Mouse (Mus musculus) heart, adult 2 months (tissue): Measurements from ENCODE around the gene Tgfbr3l.

ENCODE experiments used
- CTCF ChIP-seq: fragments of 200-600 bp; IDR thresholded peaks from 2 replicates; pipeline ENCODE4 v1.8.1; 2022; ENCODE audit warnings: antibody characterized with exemption, mild to moderate bottlenecking, moderate library complexity
- POLR2A ChIP-seq: fragments of 200-500 bp; IDR thresholded peaks from 2 replicates; pipeline ENCODE4 v1.6.1; 2011; ENCODE audit warnings: mild to moderate bottlenecking, low read depth, low read length, control low read depth; ENCODE audit not compliant: insufficient read depth

GRCm38 (mm10) chr8:4245737-4246136 lies 2.3 kb upstream of the Tgfbr3l start:
- no peak for TF ChIP-seq CTCF
- TF ChIP-seq POLR2A: no peak
